Mouse (Mus musculus): Measurements from ENCODE around the gene Pfkp. TPM values are rescaled to one million over a fixed set of nuclear protein-coding genes. Genes with fewer than 3 reads are reported as not detected.

Gene Pfkp
- total RNA-seq, 2 experiments from 2014 or later = 4.8 to 5.1 TPM

DNA sequence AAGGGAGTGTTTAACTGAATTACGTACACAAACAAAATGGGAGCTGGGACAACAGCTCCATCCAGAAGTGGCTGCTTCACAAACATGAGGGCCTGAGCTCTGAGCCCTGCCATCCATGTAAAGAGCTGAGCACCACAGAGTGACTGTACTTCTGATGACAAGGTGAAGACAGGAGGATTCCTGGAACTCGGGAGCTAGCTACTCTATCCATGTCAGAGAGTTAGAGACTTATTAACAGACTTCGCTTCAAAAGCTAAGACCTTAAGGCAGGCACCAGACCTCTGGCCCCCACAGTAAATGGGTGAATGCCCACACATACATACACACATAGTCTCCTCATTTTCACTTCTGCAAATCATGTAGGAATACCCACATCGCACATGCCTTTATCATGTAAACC lies 11.6 kb downstream of the Pfkp start:
- DNase-seq = no peak

DNA sequence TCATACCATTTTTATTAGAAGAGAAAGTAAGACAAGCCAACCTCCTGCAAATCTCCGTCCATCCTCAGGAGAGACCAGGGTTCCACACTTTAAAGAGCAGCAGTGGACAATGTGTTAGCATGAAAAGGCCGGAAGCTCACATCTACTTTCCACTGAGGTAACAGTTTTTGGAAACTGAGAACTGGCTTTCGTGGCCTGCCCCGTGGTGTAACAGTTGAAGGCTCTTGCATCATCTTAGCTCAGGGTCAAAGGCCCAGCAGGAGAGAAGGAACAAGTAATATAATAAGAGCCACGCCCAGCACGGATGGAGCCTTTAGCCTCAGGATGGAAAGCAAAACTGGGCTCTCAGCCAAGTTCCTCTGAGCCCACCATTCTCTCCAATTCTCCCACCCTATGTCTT lies 12.1 kb downstream of the Pfkp start:
- no peak for DNase-seq

DNA sequence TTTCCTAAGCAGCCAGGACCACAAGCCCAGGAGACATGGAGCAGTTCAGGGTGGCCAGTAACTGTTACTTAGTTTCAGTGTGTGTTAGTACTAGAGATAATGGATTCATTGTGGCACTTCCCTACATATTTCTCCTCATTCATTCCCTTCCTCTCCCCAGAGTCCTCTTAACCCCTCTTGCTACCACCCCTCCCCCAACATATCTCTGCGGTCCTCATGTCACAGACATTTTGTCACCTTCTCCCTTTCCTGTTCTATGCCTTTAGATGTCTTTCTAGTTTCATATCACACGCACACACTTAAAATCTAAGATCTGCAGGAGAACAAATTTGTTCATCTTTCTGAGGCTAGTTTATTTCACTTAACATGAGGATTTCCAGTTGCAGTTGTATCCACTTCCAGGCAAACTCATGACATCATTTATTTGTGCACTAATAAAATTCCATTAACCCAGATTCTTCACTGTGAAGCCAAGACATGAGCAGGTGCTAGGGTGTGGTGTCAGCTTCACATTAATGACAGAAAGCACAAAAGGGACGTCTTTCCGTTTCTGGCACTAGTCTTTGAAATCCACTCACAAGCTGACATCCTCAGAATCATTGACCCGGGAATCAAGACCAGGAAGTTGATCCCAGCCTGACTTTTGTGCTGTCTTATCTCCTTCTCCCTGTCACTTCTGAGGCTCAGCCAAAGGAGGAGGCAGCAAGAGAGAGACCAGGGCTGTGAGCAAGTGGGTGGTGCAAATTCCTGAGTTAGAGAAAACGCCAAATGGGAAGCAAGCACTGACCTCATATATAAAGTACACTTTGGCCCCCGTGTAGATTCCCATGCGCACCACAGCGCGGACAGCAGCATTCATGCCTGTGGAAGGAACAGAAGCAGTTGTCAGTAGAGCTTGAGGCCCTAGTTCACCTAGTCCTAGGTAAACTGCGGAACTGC lies 13.2 kb downstream of the Pfkp start:
- DNase-seq = no peak

DNA sequence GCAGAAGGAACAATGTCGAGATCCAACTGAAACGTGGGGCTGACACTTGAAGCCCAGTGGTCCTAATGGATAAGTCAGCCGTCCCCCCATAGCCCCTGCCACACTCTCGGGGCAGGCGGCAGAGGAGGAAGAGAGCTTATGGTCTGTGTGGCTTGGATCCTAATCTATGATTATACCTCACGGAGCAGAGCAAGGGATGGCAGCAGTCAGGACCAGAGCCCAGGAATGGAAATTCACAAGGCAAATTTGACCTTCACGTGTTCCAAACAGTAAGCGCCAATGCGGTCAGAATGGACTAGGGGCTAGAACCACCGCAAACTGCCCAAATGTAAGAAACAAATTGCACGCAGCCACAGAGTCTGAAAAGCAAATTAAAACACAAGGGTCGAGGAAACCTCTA lies 14.5 kb downstream of the Pfkp start:
- DNase-seq = no peak

- no peak for DNase-seq
Measured at GRCm38 (mm10) chr13:6633524-6633923, 15.1 kb downstream of the Pfkp start.

DNA sequence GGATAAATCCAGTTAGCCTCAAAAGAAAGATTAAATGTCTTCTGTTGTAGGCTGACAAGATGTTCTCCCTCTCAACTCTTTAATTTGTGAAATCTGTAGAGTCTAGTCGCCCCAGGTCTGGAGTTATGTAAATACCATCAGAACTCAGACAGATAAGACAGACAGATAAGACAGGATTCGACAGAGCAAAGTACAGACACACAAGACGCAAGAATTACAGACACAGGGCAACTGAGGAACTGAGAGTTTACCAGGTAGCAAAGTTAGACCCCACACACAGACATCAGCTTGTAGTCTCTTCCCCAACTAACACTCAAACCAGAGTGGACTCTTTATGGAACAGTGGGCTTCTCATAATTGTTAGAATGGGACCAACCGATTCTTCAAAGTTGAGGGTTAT lies 15.6 kb downstream of the Pfkp start:
- no peak for DNase-seq

GRCm38 (mm10) chr13:6632513-6632912 lies 16.1 kb downstream of the Pfkp start:
- DNase-seq = no peak

GRCm38 (mm10) chr13:6631772-6632510 lies 16.6 kb downstream of the Pfkp start:
- no peak for DNase-seq

DNA sequence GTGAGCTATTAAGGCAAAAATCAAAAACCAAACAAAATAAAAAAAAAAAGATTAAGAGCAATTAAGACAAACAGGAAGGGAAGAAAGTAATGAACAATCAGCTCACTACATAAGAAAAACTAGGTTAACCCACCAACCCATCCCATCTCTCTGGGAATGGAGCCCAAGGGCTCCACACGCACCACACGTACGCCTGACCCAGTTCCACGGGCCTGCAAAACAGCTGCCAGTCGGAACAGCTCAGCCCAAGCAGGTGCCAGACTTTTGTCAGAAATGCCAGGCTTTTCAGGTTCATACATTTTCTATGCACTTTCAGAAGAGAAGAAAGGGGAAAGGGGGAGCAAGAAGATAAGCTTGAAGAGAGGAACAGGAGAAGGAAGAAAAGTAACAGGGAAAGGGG lies 17.9 kb downstream of the Pfkp start:
- no peak for DNase-seq

GRCm38 (mm10) chr13:6629927-6630326 lies 18.6 kb downstream of the Pfkp start:
- DNase-seq = no peak

DNA sequence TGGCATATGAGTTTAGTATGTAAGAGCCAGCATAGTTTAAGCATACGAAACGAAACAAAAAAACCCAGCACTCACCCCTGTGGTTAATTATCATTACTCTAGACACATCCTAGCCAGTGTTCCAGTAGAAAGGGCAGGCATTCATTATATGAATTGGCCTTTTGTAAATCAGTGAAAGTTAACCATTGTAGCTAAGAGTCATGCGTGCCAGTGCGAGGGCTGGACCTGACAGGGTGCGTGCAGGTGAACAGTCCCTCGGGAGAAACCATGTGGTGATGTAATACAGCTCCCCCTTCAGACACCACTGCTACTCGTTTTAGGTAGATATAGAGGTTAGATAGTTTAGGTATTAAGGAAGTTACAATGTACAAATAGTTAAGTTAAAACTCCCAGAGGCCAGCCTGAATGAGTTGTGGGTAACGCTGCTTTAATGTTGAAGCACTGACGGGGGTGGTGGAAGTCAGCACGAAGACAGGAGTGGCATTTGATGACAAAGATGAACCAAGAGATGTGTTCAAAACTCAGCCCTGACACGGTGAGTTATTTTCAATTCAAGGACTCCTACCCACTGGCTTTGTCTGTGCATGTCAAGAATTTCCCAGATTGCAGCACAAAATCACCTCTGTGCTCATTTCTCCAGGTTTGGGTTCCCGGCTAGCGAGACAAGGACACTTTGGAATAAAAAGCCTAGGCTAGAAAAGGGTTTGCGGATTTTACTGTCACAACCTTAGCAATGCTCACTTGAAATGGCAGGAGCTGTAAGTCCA lies 19.4 kb downstream of the Pfkp start:
- no peak for DNase-seq

DNA sequence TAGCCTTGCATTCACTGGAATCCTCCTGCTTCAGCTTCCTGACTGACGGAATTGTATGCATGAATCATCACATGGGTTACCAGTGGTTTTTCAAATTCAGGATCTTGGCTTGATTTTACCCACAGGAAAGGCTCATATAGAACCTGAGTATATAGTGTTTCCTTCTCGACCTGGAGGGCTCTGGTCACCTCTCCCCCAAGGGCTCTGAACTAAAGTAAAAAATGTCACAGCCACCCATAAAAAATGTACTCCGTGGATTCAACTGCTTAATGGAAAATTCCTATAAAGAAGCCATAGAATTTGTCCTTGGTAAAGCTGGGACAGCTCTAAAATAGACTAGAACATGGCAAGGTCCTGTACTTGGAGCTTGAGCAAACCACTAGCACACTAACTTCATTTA lies 20.3 kb downstream of the Pfkp start:
- DNase-seq = no peak

- no peak for DNase-seq
Measured at GRCm38 (mm10) chr13:6627352-6627751, 21.2 kb downstream of the Pfkp start.

DNA sequence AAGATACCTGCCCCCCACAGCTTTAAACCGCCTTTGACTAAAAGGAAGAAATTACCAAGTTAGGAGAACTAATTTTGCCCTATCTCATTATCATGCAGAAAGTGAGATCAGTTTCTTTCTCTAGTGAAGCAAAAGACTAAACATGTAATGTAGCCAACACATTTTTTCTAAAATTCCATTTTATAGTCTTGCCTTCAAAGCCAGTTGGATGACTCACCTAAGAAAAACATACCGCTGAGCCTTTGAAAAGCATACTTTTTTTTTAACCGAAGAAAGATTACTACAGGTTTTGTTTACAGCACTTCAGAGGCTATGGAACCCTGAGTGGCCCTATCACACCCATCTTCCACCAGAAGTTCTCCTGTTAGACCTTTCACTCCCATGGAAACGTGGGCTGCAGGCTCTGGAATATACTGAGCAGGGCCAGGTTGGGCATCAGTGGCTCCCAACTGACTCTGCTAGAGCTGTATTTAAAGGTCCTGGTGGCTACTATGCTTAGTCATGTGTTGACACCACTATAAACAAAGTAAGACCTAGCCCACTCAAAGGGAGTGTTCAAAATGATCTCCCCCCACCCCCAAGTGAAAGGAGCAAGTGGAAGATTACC lies 22.0 kb downstream of the Pfkp start:
- no peak for DNase-seq

- no peak for DNase-seq
Measured at GRCm38 (mm10) chr13:6625942-6626341, 22.6 kb downstream of the Pfkp start.

- DNase-seq = no peak
Measured at GRCm38 (mm10) chr13:6624604-6625003, 24.0 kb downstream of the Pfkp start.

DNA sequence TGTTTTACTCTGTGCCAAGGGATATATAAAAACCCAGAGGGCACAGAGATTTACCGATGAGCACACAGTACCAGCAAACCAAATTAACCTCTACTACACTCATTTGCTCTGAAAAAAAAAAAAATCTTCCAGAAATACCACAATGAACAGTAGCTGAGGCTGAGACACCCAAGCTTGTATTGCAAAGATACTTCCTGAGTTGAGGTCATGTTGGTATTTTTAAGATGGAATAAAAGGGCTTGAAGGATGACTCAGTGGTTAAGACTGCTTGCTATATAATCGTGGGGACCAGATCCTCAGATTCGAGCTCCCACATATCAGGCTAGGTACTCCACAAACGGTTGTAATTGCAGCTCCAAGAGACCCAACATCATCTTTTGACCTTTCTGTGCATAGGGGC lies 24.5 kb downstream of the Pfkp start:
- no peak for DNase-seq

DNA sequence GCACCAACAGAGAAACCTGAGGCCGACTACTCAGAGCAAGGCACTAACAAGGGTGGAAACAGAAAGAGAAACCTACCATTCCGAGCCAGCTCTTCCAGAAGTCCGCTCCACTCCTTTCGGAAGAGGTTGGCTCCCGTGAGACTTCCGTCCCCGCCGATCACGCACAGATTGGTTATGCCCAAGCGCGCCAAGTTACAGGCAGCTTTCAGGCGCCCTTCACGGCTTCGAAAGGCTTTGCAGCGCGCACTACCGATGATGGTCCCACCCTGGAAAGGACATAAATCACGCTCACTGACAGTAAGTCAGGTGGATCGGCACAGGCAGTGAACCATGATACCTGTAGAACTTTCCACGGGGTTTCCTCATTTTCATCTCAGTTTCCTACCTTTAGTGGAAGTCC lies 26.7 kb downstream of the Pfkp start:
- no peak for DNase-seq

- no peak for DNase-seq
Measured at GRCm38 (mm10) chr13:6620250-6620649, 28.3 kb downstream of the Pfkp start.

DNA sequence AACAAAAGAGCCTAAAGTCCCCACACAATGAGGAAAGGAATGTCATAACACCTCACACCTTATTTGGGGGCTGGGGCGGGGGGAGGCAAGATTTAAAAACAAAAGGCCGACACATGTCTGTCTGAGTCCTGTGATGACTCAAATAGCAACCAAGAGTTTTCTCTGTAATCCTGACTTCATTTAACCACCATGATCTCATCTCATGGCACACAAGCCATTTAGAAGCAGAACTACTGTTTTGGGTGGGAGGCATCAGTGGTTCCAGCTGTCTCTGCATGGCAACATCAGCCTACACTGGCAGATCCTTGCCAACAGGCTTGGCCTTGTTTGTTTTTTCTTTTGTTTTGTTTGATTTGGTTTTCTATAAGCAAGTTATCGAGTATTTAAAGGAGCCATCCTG lies 29.9 kb downstream of the Pfkp start:
- no peak for DNase-seq

GRCm38 (mm10) chr13:6613690-6614445 lies 34.7 kb downstream of the Pfkp start:
- no peak for DNase-seq
